Mouse (Mus musculus): ENCODE measurements around the gene 4921504E06Rik.

4921504E06Rik gene

GRCm38 (mm10) chr2:19505744-19506143 lies 48.0 kb downstream of the 4921504E06Rik start:
- DNase-seq (ENCODE audit: low read depth, low spot score), result peak; percentile 55

GRCm38 (mm10) chr2:19490262-19490661 lies 63.5 kb downstream of the 4921504E06Rik start:
- no peak for DNase-seq (ENCODE audit: low read depth, low spot score)

GRCm38 (mm10) chr2:19461940-19462339 lies 91.8 kb downstream of the 4921504E06Rik start:
- no peak for DNase-seq (ENCODE audit: low read depth, low spot score)

- no peak for DNase-seq (ENCODE audit: low read depth, low spot score)
These were observed 94.9 kb downstream of the 4921504E06Rik start for GRCm38 (mm10) chr2:19458785-19459184.

DNA sequence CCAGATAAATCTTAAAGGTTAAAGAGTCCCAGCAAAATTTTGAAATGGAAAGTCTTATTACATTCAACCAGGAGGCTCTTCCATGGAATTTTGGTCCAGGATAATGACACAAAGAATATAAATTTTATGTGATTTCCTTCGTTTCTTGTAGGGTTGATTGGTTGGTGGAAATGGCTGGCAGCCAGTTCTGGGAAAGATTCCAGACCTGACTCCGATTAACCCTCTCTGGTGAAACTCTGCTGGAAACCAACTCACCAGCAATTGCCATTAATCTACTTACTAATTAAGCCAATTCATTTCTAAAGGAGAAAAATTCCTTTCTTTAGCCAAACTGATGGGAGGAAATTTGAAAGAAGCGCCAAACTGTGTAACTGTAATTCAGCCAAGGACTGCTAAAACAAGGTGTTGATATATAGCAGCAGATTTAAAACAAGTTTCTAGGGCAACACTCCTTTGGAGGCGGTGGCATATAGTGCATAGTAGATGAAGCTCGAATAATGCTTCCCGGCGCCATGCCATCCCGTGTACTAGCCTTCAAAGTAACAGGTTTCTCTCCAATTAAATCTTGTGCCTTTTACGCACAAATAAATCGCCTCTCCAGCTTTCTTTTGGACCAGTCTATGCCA lies 97.7 kb downstream of the 4921504E06Rik start:
- no peak for DNase-seq (ENCODE audit: low read depth, low spot score)

DNA sequence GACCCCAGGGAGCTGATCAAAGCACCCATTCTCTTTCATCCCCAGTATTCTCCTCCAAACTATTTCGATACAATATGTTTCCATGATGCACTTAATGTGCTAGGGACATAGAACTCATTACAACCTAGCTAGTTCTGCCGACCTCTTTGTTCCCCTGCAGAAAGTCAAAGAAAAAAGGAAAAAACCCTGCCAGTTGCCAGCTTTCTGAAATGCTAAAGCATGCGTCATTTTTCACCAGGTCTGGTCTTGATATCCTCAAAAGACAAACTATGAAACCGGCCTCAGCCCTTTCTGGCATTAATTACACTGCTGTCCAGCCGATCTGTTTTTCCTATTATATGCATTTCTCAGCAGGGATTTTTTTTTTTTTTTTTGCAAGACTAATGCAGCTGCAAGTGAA lies 98.5 kb downstream of the 4921504E06Rik start:
- DNase-seq (ENCODE audit: low read depth, low spot score), result no peak

- no peak for DNase-seq (ENCODE audit: low read depth, low spot score)
These were observed 101.1 kb downstream of the 4921504E06Rik start for GRCm38 (mm10) chr2:19452531-19453055.

DNA sequence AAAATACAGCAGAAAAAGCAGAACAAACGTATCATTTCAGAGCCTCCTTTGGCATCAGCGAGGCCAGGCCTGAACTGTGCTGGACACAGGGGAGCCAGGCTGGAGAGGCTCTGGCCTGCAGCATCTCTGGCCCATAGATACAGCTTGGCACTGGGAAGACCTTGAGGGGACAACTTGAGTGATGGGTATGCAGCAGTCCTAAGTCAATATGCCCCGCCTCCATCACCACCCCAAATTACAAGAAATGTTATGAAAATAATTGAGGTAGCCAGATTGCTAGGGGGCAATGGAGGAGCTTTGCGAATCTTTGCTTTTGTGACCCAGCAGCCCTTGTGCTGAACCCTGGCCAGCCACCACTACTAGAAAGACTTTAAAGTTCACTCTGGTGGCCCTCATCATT lies 104.4 kb downstream of the 4921504E06Rik start:
- no peak for DNase-seq (ENCODE audit: low read depth, low spot score)

- no peak for DNase-seq (ENCODE audit: low read depth, low spot score)
These were observed 105.5 kb downstream of the 4921504E06Rik start for GRCm38 (mm10) chr2:19448042-19448700.

GRCm38 (mm10) chr2:19446746-19447145 lies 107.0 kb downstream of the 4921504E06Rik start:
- DNase-seq (ENCODE audit: low read depth, low spot score), result no peak

DNA sequence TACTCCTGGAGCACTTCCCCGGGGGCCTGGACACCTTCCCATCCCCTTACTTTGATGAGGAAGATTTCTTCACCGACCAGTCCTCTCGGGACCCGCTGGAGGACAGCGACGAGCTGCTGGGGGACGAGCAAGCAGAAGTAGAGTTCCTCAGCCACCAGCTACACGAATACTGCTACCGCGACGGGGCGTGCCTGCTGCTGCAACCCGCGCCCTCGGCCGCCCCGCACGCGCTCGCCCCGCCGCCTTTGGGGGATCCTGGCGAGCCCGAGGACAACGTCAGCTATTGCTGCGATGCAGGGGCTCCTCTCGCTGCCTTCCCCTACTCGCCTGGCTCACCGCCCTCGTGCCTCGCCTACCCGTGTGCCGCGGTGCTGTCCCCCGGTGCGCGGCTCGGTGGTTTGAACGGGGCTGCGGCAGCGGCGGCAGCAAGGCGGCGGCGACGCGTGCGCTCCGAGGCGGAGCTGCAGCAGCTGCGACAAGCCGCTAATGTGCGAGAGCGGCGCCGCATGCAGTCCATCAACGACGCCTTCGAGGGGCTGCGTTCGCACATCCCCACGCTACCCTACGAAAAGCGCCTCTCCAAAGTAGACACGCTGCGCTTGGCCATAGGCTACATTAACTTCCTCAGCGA lies 107.7 kb downstream of the 4921504E06Rik start:
- DNase-seq (ENCODE audit: low read depth, low spot score), result no peak

GRCm38 (mm10) chr2:19444931-19445831 lies 108.5 kb downstream of the 4921504E06Rik start, which contains the start of gene Ptf1a:
Gene Ptf1a (plus strand): TSS chr2:19445663.
- DNase-seq (ENCODE audit: low read depth, low spot score), result no peak

GRCm38 (mm10) chr2:19444346-19444745 lies 109.4 kb downstream of the 4921504E06Rik start:
- DNase-seq (ENCODE audit: low read depth, low spot score), result no peak

DNA sequence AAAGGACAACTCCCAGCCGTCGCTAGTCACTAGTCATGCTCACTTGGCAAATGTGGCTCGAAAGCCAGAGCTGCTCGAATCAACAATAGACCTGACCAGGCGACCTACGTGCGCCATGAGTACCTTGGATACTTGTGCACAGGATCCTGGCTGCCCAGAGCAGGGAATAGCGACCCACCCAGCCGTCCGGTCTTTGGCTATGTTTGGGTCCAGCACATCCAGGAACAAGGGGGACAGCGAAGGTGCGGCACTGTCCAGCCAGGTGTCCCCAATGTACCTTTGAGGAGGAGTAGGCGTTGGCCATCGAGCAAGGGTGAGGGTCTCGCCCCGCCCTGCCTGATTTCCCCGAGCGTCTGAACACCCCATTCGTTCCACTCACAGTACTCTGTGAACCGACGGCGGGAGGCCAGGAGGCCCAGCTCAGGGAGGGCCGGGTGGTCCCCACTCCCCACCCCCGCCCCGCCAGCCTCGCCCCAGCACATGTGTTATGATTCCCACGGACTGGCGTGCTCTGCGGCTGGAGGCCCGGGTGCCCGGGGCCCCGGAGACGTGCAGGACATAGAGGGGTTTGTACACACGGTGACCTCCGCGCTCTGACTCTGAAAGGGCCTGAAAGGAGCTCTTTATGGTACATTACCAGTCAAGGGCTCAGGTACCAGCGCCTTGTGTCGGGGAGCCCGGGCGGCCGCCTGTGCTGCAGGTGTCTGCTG lies 121.9 kb downstream of the 4921504E06Rik start:
- DNase-seq (ENCODE audit: low read depth, low spot score), result no peak

- DNase-seq (ENCODE audit: low read depth, low spot score), result no peak
These were observed 122.5 kb downstream of the 4921504E06Rik start for GRCm38 (mm10) chr2:19431186-19431585.

DNA sequence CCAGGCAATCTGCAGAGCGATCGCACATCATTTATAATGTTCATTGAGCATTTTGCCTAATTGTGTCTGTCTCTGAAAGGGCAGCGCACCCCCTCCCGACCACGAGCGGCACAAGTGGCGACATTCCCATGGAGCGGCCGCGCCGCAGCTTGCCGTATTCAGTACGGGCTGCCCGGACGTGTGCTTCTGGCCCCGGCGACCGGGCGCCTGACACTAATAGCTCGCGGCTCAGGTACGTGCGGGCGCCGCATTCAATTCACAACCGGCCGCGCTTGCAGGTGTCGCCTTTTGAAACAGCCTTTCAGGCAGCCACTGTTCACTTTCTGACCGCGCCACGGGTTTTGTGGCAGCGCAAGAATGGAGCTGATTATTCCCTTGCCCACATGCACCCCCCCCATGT lies 123.0 kb downstream of the 4921504E06Rik start:
- DNase-seq (ENCODE audit: low read depth, low spot score), result no peak

- DNase-seq (ENCODE audit: low read depth, low spot score), result no peak
These were observed 123.7 kb downstream of the 4921504E06Rik start for GRCm38 (mm10) chr2:19429691-19430690.

GRCm38 (mm10) chr2:19429031-19429430 lies 124.7 kb downstream of the 4921504E06Rik start:
- DNase-seq (ENCODE audit: low read depth, low spot score), result peak; percentile 28

DNA sequence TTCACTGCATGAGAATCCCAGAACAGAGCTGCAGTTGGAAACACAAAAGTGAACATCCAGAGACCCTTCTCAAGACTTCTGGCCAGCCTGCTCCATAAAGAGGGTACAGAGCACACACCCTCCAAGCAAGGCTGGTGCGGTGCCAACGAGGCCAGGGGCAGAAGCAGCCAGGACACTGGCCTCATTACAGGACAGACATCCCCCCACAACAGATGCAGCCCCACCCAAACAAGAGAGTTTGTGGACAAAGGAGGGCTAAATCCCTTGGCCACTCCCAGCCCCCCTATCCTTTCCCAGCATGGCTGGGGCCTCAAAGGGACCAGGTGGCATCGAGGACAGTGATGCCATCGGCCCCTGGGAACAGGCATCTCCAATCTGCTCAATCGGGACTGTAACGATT lies 130.6 kb downstream of the 4921504E06Rik start:
- DNase-seq (ENCODE audit: low read depth, low spot score), result no peak

DNA sequence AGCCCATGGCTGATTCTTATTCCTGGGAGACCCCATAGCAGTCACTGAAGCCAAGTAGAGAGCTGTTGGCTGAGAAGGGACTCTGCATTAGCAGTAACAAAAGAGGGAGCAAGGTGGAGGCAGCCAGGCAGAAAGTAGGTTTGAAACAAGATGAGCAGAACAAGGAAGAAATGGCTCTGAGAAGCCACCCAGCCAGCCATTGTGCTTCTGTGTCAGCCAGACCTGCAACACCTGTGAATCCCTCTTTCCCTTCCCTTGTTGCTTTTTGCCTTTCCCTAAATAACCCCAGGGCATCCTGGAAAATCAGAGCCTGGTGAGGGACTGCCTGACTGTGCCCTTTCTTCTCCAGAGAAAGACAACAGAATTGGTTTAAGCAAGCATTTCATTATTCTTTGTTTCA lies 131.5 kb downstream of the 4921504E06Rik start:
- no peak for DNase-seq (ENCODE audit: low read depth, low spot score)
